Mouse (Mus musculus) liver, postnatal 0 days (tissue): ENCODE measurements around the gene Grifin.

Experiments used
- CTCF ChIP-seq: sonication (generic); IDR thresholded peaks from 2 replicates; pipeline ENCODE4 v1.5.1; 2016; ENCODE audit warnings: antibody characterized with exemption, low read depth
- EP300 ChIP-seq: IDR thresholded peaks from 2 replicates; pipeline ENCODE4 v1.6.1; 2016; ENCODE audit warnings: antibody characterized with exemption, low read depth, mild to moderate bottlenecking

DNA sequence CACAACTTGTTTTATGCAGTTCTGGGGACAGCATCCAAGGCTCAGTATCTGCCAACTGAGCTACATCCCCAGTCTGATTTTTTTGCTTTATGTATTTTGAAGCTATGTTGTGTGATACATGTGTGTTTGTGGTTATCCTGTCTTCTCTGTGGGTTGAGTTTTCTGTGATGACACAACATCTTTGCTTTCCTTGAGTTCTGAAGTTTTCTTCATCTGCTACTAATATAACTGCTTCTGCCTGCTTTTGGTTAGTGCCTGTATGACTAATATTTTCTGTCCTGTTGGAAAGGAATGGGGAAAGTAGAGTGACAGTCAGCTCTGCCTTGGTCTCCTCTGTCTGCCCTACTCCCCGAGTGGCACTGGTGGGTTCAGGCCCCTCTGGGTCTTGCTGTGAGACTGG is 43.7 kb downstream of the Grifin start:
- TF ChIP-seq EP300 (no peak), CTCF (no peak)
